Comparison of ENCODE assay signal across 16 mouse cellular contexts in the genomic region with DNA sequence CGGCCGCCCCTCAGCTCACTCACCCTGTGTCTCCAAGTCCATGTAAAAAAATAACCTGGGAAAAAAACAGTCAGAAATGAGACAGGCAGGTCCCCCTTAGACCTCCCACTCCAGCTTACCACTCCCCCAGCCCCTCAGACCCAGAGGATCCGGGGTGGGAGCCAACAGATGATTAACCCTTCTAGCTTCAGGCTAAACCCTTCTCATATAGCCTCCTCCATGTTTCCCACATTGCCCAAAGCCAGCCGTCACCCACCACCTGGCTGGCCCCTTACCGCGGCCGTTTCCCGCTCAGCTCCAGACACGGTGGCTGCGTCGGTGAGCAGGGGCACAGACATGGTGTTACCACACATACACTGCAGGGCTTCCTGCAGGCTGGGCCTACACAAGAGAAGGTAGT. TPM values are rescaled to one million over a fixed set of nuclear protein-coding genes. Genes with fewer than 3 reads are reported as not detected.
DNase-seq lines count a peak whose midpoint lies in the region; ATAC-seq and TF ChIP-seq lines count a peak whose summit lies in the region.
"Had no signal": no experiment of that assay in that cellular context is flagged by ENCODE, and none has a peak within 500 bp of the region (broad histone marks: within the 10 kb centered on the region; RNA-seq: fewer than 3 reads in every experiment).

No protein-coding gene starts in this region.

- TF ChIP-seq CTCF in lung, embryonic 14.5 days (IDR thresholded peaks at IDR 0.05; ENCODE audit: low read depth) = no peak
- TF ChIP-seq CTCF in lung, postnatal 0 days (IDR thresholded peaks at IDR 0.05) = no peak
- TF ChIP-seq CTCF in stomach, postnatal 0 days (IDR thresholded peaks at IDR 0.05; ENCODE audit: low read depth) = no peak

- 94% methylated on average over 11 of the region's 11 CpGs for WGBS in hindbrain, embryonic 10.5 days
- WGBS in hindbrain, embryonic 14.5 days = 90% methylated on average over 11 of the region's 11 CpGs
- WGBS in lung, embryonic 14.5 days = 89% methylated on average over 11 of the region's 11 CpGs
- WGBS in lung, postnatal 0 days = 82% methylated on average over 11 of the region's 11 CpGs
- whole genome bisulfite sequencing in embryonic facial prominence, embryonic 14.5 days = 83% methylated on average over 11 of the region's 11 CpGs
- WGBS in midbrain, embryonic 14.5 days = 91% methylated on average over 11 of the region's 11 CpGs
- WGBS in stomach, postnatal 0 days = 87% methylated on average over 11 of the region's 11 CpGs

- H3K36me3 ChIP-seq in hindbrain, embryonic 10.5 days = peaks cover 74% of the 10 kb centered on the region
- peaks cover 60% of the 10 kb centered on the region for H3K36me3 ChIP-seq in hindbrain, embryonic 14.5 days (replicated peaks; ENCODE audit: control insufficient read depth, insufficient read depth)
- peaks cover 62% of the 10 kb centered on the region for H3K36me3 ChIP-seq in lung, embryonic 14.5 days (ENCODE audit: insufficient read depth)
- H3K36me3 ChIP-seq in lung, postnatal 0 days (ENCODE audit: insufficient read depth, low read length) = peaks cover 16% of the 10 kb centered on the region; the same call in 1 of the 2 replicates
- H3K36me3 ChIP-seq in embryonic facial prominence, embryonic 14.5 days (ENCODE audit: control insufficient read depth, insufficient read depth, low read length) = peaks cover 63% of the 10 kb centered on the region
- peaks cover 67% of the 10 kb centered on the region for H3K36me3 ChIP-seq in midbrain, embryonic 14.5 days (ENCODE audit: control insufficient read depth, insufficient read depth, low read length)
- H3K36me3 ChIP-seq in stomach, postnatal 0 days (ENCODE audit: control insufficient read depth, insufficient read depth, low read length) = peaks cover 22% of the 10 kb centered on the region

- no peak for ATAC-seq in hindbrain, embryonic 14.5 days (ENCODE audit: low FRiP score)
- ATAC-seq in lung, embryonic 14.5 days (ENCODE audit: insufficient read depth) = no peak
- ATAC-seq in lung, postnatal 0 days = no peak
- ATAC-seq in embryonic facial prominence, embryonic 14.5 days (ENCODE audit: low read depth) = no peak
- ATAC-seq in midbrain, embryonic 14.5 days (ENCODE audit: low FRiP score, low TSS enrichment) = no peak
- no peak for ATAC-seq in stomach, postnatal 0 days (ENCODE audit: low FRiP score, low TSS enrichment)

- no peak for DNase-seq in hindbrain, embryonic 10.5 days (ENCODE audit: low spot score)
- DNase-seq in hindbrain, embryonic 14.5 days (ENCODE audit: low spot score) = no peak
- DNase-seq in lung, embryonic 14.5 days = no peak
- no peak for DNase-seq in lung, postnatal 0 days (ENCODE audit: low spot score)
- DNase-seq in embryonic facial prominence, embryonic 14.5 days (ENCODE audit: low spot score) = no peak
- DNase-seq in midbrain, embryonic 14.5 days = no peak
- DNase-seq in stomach, postnatal 0 days (ENCODE audit: low spot score) = no peak
- DNase-seq in left cerebral cortex, postnatal 4 days = no peak
- DNase-seq: cerebellum, adult 2 months; heart, adult 18-20 months; heart, postnatal 14 days; kidney, adult 8-10 months; right cerebral cortex, postnatal 25 days; thymus, postnatal 4 days had no signal

- no peak overlapping the region; the same call in 1 of the 2 replicates for H3K4me2 ChIP-seq in hindbrain, embryonic 14.5 days (replicated peaks)
- H3K4me2 ChIP-seq in lung, embryonic 14.5 days = 0 out of 2 replicates have a peak overlapping the region, but pooled peaks have one; percentile 86
- no peak overlapping the region for H3K4me2 ChIP-seq in lung, postnatal 0 days (replicated peaks; ENCODE audit: low read depth, low read length)
- 0 out of 2 replicates have a peak overlapping the region, but pooled peaks have one; percentile 12 for H3K4me2 ChIP-seq in embryonic facial prominence, embryonic 14.5 days (ENCODE audit: low read depth, low read length)
- H3K4me2 ChIP-seq in midbrain, embryonic 14.5 days (ENCODE audit: low read length) = no peak overlapping the region
- no peak overlapping the region for H3K4me2 ChIP-seq in stomach, postnatal 0 days (replicated peaks; ENCODE audit: low read depth)

- H3K27ac ChIP-seq in hindbrain, embryonic 10.5 days = peak overlapping the region; percentile 50; the same call in 1 of the 2 replicates
- no peak overlapping the region for H3K27ac ChIP-seq in hindbrain, embryonic 14.5 days
- no peak overlapping the region for H3K27ac ChIP-seq in lung, embryonic 14.5 days (ENCODE audit: low read depth)
- H3K27ac ChIP-seq in lung, postnatal 0 days (ENCODE audit: low read length) = no peak overlapping the region
- H3K27ac ChIP-seq in embryonic facial prominence, embryonic 14.5 days (replicated peaks; ENCODE audit: low read depth, low read length) = no peak overlapping the region
- no peak overlapping the region for H3K27ac ChIP-seq in midbrain, embryonic 14.5 days (replicated peaks; ENCODE audit: low read depth, low read length)
- no peak overlapping the region for H3K27ac ChIP-seq in stomach, postnatal 0 days (replicated peaks)
- H3K27ac ChIP-seq: lung, embryonic 15.5 days had no signal

- H3K4me1 ChIP-seq in hindbrain, embryonic 10.5 days (replicated peaks) = peaks cover 44% of the 10 kb centered on the region
- peaks cover 9% of the 10 kb centered on the region for H3K4me1 ChIP-seq in hindbrain, embryonic 14.5 days (replicated peaks; ENCODE audit: control insufficient read depth, insufficient read depth, low read length)
- no peaks in the 10 kb centered on the region for H3K4me1 ChIP-seq in lung, embryonic 14.5 days (ENCODE audit: insufficient read depth)
- H3K4me1 ChIP-seq in lung, postnatal 0 days (ENCODE audit: insufficient read depth, low read depth, low read length) = peaks cover 4% of the 10 kb centered on the region; the same call in 1 of the 2 replicates
- H3K4me1 ChIP-seq in embryonic facial prominence, embryonic 14.5 days (ENCODE audit: control insufficient read depth, insufficient read depth, low read length) = peaks cover 8% of the 10 kb centered on the region
- peaks cover 12% of the 10 kb centered on the region for H3K4me1 ChIP-seq in midbrain, embryonic 14.5 days (ENCODE audit: control insufficient read depth, insufficient read depth, low read length)
- peaks cover 4% of the 10 kb centered on the region; the same call in 1 of the 2 replicates for H3K4me1 ChIP-seq in stomach, postnatal 0 days (replicated peaks; ENCODE audit: control insufficient read depth, insufficient read depth)

- no peak for TF ChIP-seq EP300 in lung, postnatal 0 days (IDR thresholded peaks at IDR 0.05)
- no peak for TF ChIP-seq EP300 in stomach, postnatal 0 days (optimal IDR thresholded peaks at IDR 0.05)

- H3K9me3 ChIP-seq in hindbrain, embryonic 10.5 days = no peaks in the 10 kb centered on the region
- H3K9me3 ChIP-seq in hindbrain, embryonic 14.5 days (ENCODE audit: control insufficient read depth, low read length) = no peaks in the 10 kb centered on the region
- H3K9me3 ChIP-seq in lung, embryonic 14.5 days (ENCODE audit: low read depth, low read length) = no peaks in the 10 kb centered on the region
- H3K9me3 ChIP-seq in lung, postnatal 0 days (ENCODE audit: low read length) = no peaks in the 10 kb centered on the region
- H3K9me3 ChIP-seq in embryonic facial prominence, embryonic 14.5 days (ENCODE audit: control insufficient read depth, low read length) = no peaks in the 10 kb centered on the region
- H3K9me3 ChIP-seq in midbrain, embryonic 14.5 days (ENCODE audit: control insufficient read depth, low read length) = no peaks in the 10 kb centered on the region
- H3K9me3 ChIP-seq in stomach, postnatal 0 days (ENCODE audit: control insufficient read depth, low read length) = no peaks in the 10 kb centered on the region
- H3K9me3 ChIP-seq: lung, embryonic 15.5 days; megakaryocyte, embryonic 14.5 days had no signal

- no peaks in the 10 kb centered on the region for H3K27me3 ChIP-seq in hindbrain, embryonic 10.5 days (ENCODE audit: insufficient read depth, poor library complexity, severe bottlenecking)
- no peaks in the 10 kb centered on the region for H3K27me3 ChIP-seq in hindbrain, embryonic 14.5 days (ENCODE audit: control insufficient read depth, insufficient read depth, low read length)
- H3K27me3 ChIP-seq in lung, embryonic 14.5 days (ENCODE audit: insufficient read depth, low read length) = no peaks in the 10 kb centered on the region
- H3K27me3 ChIP-seq in lung, postnatal 0 days (replicated peaks; ENCODE audit: insufficient read depth, low read length) = no peaks in the 10 kb centered on the region
- H3K27me3 ChIP-seq in embryonic facial prominence, embryonic 14.5 days (replicated peaks; ENCODE audit: control insufficient read depth, insufficient read depth, low read length) = no peaks in the 10 kb centered on the region
- H3K27me3 ChIP-seq in midbrain, embryonic 14.5 days (ENCODE audit: control insufficient read depth, insufficient read depth, low read length) = no peaks in the 10 kb centered on the region
- H3K27me3 ChIP-seq in stomach, postnatal 0 days (ENCODE audit: control insufficient read depth, insufficient read depth, low read length) = no peaks in the 10 kb centered on the region
- H3K27me3 ChIP-seq: lung, embryonic 15.5 days; megakaryocyte, embryonic 14.5 days had no signal

- intact Hi-C loops in left cerebral cortex, postnatal 4 days (cut with DNase I) = no loop called here

- no peak overlapping the region for H3K9ac ChIP-seq in hindbrain, embryonic 14.5 days
- H3K9ac ChIP-seq in lung, embryonic 14.5 days = no peak overlapping the region; the same call in 1 of the 2 replicates
- H3K9ac ChIP-seq in lung, postnatal 0 days (replicated peaks; ENCODE audit: low read depth) = no peak overlapping the region
- H3K9ac ChIP-seq in embryonic facial prominence, embryonic 14.5 days (ENCODE audit: low read depth, low read length) = peak overlapping the region; percentile 77; the same call in 1 of the 2 replicates
- H3K9ac ChIP-seq in midbrain, embryonic 14.5 days (replicated peaks; ENCODE audit: low read length) = no peak overlapping the region
- no peak overlapping the region for H3K9ac ChIP-seq in stomach, postnatal 0 days (ENCODE audit: low read length)

- H3K4me3 ChIP-seq in hindbrain, embryonic 10.5 days = peak overlapping the region; percentile 93
- H3K4me3 ChIP-seq in hindbrain, embryonic 14.5 days (replicated peaks; ENCODE audit: low read length) = no peak overlapping the region
- H3K4me3 ChIP-seq in lung, embryonic 14.5 days (ENCODE audit: low read depth, low read length) = no peak overlapping the region
- H3K4me3 ChIP-seq in lung, postnatal 0 days (ENCODE audit: low read depth, low read length) = no peak overlapping the region
- no peak overlapping the region for H3K4me3 ChIP-seq in embryonic facial prominence, embryonic 14.5 days (ENCODE audit: low read depth, low read length)
- H3K4me3 ChIP-seq in midbrain, embryonic 14.5 days (replicated peaks; ENCODE audit: low read depth, low read length) = peak overlapping the region; percentile 91; the same call in 1 of the 2 replicates
- H3K4me3 ChIP-seq in stomach, postnatal 0 days (ENCODE audit: low read depth, low read length) = no peak overlapping the region

RNA-seq across cellular contexts. Expression of a gene that starts 1.8 kb away (rescaled TPM):
- polyA plus RNA-seq in hindbrain, embryonic 10.5 days (2016; fragmentation: Nextera tagmentation; extraction: Ambion mirVana) = 213 and 223 TPM in 2 replicates
- 183 and 191 TPM in 2 replicates for polyA plus RNA-seq in hindbrain, embryonic 14.5 days (2014; fragmentation: Nextera tagmentation; extraction: Ambion mirVana)
- 117 and 132 TPM in 2 replicates for polyA plus RNA-seq in lung, embryonic 14.5 days (2014; fragmentation: Nextera tagmentation; extraction: Ambion mirVana)
- 103 and 115 TPM in 2 replicates for polyA plus RNA-seq in lung, postnatal 0 days (2015; fragmentation: Nextera tagmentation; extraction: Ambion mirVana)
- polyA plus RNA-seq in embryonic facial prominence, embryonic 14.5 days (2014; fragmentation: Nextera tagmentation; extraction: Ambion mirVana) = 87.6 and 97.8 TPM in 2 replicates
- polyA plus RNA-seq in midbrain, embryonic 14.5 days (2014; fragmentation: Nextera tagmentation; extraction: Ambion mirVana) = 201 and 236 TPM in 2 replicates
- 88.6 and 89.6 TPM in 2 replicates for polyA plus RNA-seq in stomach, postnatal 0 days (2015; fragmentation: Nextera tagmentation; extraction: Ambion mirVana)
- 100 to 1,000 TPM; 110 to 122 TPM for total RNA-seq in left cerebral cortex, postnatal 4 days (2021)

RNA-seq across cellular contexts. Expression of a gene that starts 7.1 kb away (rescaled TPM):
- polyA plus RNA-seq in hindbrain, embryonic 10.5 days (2016; fragmentation: Nextera tagmentation; extraction: Ambion mirVana) = 48.5 and 49.7 TPM in 2 replicates
- 41.9 and 42.9 TPM in 2 replicates for polyA plus RNA-seq in hindbrain, embryonic 14.5 days (2014; fragmentation: Nextera tagmentation; extraction: Ambion mirVana)
- polyA plus RNA-seq in lung, embryonic 14.5 days (2014; fragmentation: Nextera tagmentation; extraction: Ambion mirVana) = 27.0 and 30.3 TPM in 2 replicates
- polyA plus RNA-seq in lung, postnatal 0 days (2015; fragmentation: Nextera tagmentation; extraction: Ambion mirVana) = 37.0 and 40.5 TPM in 2 replicates
- polyA plus RNA-seq in embryonic facial prominence, embryonic 14.5 days (2014; fragmentation: Nextera tagmentation; extraction: Ambion mirVana) = 50.5 and 56.1 TPM in 2 replicates
- 31.8 and 42.5 TPM in 2 replicates for polyA plus RNA-seq in midbrain, embryonic 14.5 days (2014; fragmentation: Nextera tagmentation; extraction: Ambion mirVana)
- polyA plus RNA-seq in stomach, postnatal 0 days (2015; fragmentation: Nextera tagmentation; extraction: Ambion mirVana) = 161 and 166 TPM in 2 replicates
- total RNA-seq in left cerebral cortex, postnatal 4 days (2021) = 10 to 100 TPM; 30.9 to 35.8 TPM

RNA-seq across cellular contexts. Expression of a gene that starts 16.5 kb away (rescaled TPM):
- polyA plus RNA-seq in hindbrain, embryonic 10.5 days (2016; fragmentation: Nextera tagmentation; extraction: Ambion mirVana) = 60.7 and 61.2 TPM in 2 replicates
- polyA plus RNA-seq in hindbrain, embryonic 14.5 days (2014; fragmentation: Nextera tagmentation; extraction: Ambion mirVana) = 60.7 and 65.5 TPM in 2 replicates
- 54.6 and 61.5 TPM in 2 replicates for polyA plus RNA-seq in lung, embryonic 14.5 days (2014; fragmentation: Nextera tagmentation; extraction: Ambion mirVana)
- 35.3 and 39.6 TPM in 2 replicates for polyA plus RNA-seq in lung, postnatal 0 days (2015; fragmentation: Nextera tagmentation; extraction: Ambion mirVana)
- polyA plus RNA-seq in embryonic facial prominence, embryonic 14.5 days (2014; fragmentation: Nextera tagmentation; extraction: Ambion mirVana) = 48.3 and 51.4 TPM in 2 replicates
- 62.6 and 70.0 TPM in 2 replicates for polyA plus RNA-seq in midbrain, embryonic 14.5 days (2014; fragmentation: Nextera tagmentation; extraction: Ambion mirVana)
- polyA plus RNA-seq in stomach, postnatal 0 days (2015; fragmentation: Nextera tagmentation; extraction: Ambion mirVana) = 40.1 and 40.7 TPM in 2 replicates
- total RNA-seq in left cerebral cortex, postnatal 4 days (2021) = 10 to 100 TPM; 31.0 to 38.1 TPM

RNA-seq across cellular contexts. Expression of a gene that starts 24.3 kb away (rescaled TPM):
- polyA plus RNA-seq in hindbrain, embryonic 10.5 days (2016; fragmentation: Nextera tagmentation; extraction: Ambion mirVana) = 60.3 and 61.4 TPM in 2 replicates
- polyA plus RNA-seq in hindbrain, embryonic 14.5 days (2014; fragmentation: Nextera tagmentation; extraction: Ambion mirVana) = 60.3 and 63.3 TPM in 2 replicates
- polyA plus RNA-seq in lung, embryonic 14.5 days (2014; fragmentation: Nextera tagmentation; extraction: Ambion mirVana) = 71.7 and 78.1 TPM in 2 replicates
- polyA plus RNA-seq in lung, postnatal 0 days (2015; fragmentation: Nextera tagmentation; extraction: Ambion mirVana) = 63.6 and 67.7 TPM in 2 replicates
- polyA plus RNA-seq in embryonic facial prominence, embryonic 14.5 days (2014; fragmentation: Nextera tagmentation; extraction: Ambion mirVana) = 81.7 and 89.4 TPM in 2 replicates
- 57.6 and 61.0 TPM in 2 replicates for polyA plus RNA-seq in midbrain, embryonic 14.5 days (2014; fragmentation: Nextera tagmentation; extraction: Ambion mirVana)
- polyA plus RNA-seq in stomach, postnatal 0 days (2015; fragmentation: Nextera tagmentation; extraction: Ambion mirVana) = 154 and 163 TPM in 2 replicates
- 10 to 100 TPM; 30.2 to 33.9 TPM for total RNA-seq in left cerebral cortex, postnatal 4 days (2021)

RNA-seq across cellular contexts. Expression of a gene that starts 50.0 kb away (rescaled TPM):
- polyA plus RNA-seq in hindbrain, embryonic 10.5 days (2016; fragmentation: Nextera tagmentation; extraction: Ambion mirVana) = 54.3 and 59.5 TPM in 2 replicates
- polyA plus RNA-seq in hindbrain, embryonic 14.5 days (2014; fragmentation: Nextera tagmentation; extraction: Ambion mirVana) = 68.8 and 72.0 TPM in 2 replicates
- polyA plus RNA-seq in lung, embryonic 14.5 days (2014; fragmentation: Nextera tagmentation; extraction: Ambion mirVana) = 65.1 and 72.7 TPM in 2 replicates
- 107 and 131 TPM in 2 replicates for polyA plus RNA-seq in lung, postnatal 0 days (2015; fragmentation: Nextera tagmentation; extraction: Ambion mirVana)
- polyA plus RNA-seq in embryonic facial prominence, embryonic 14.5 days (2014; fragmentation: Nextera tagmentation; extraction: Ambion mirVana) = 70.2 and 79.5 TPM in 2 replicates
- 57.4 and 62.7 TPM in 2 replicates for polyA plus RNA-seq in midbrain, embryonic 14.5 days (2014; fragmentation: Nextera tagmentation; extraction: Ambion mirVana)
- 171 and 179 TPM in 2 replicates for polyA plus RNA-seq in stomach, postnatal 0 days (2015; fragmentation: Nextera tagmentation; extraction: Ambion mirVana)
- 10 to 100 TPM; 44.2 to 46.8 TPM for total RNA-seq in left cerebral cortex, postnatal 4 days (2021)

Comparison
In these comparisons a context has a peak if more than half of its experiments do, and no peak if none do; other contexts are left out.
1. H3K4me3 ChIP-seq: peak in hindbrain, embryonic 10.5 days (single experiment) and midbrain, embryonic 14.5 days (single experiment); none in hindbrain, embryonic 14.5 days (single experiment), lung, embryonic 14.5 days (single experiment), lung, postnatal 0 days (single experiment), embryonic facial prominence, embryonic 14.5 days (single experiment) and stomach, postnatal 0 days (single experiment).
2. H3K4me2 ChIP-seq: peak in lung, embryonic 14.5 days (single experiment) and embryonic facial prominence, embryonic 14.5 days (single experiment); none in hindbrain, embryonic 14.5 days (single experiment), lung, postnatal 0 days (single experiment), midbrain, embryonic 14.5 days (single experiment) and stomach, postnatal 0 days (single experiment).